Mouse (Mus musculus) cerebellum, adult 11-12 months (tissue): Measurements from ENCODE around the gene Gm17509.
A peak's percentile ranks its signal among the peaks of the same experiment; 100 is the strongest.

Experiments
- DNase-seq: peaks from one replicate; pipeline ENCODE4 v3.0.0; 2022

Gm17509 gene

DNA sequence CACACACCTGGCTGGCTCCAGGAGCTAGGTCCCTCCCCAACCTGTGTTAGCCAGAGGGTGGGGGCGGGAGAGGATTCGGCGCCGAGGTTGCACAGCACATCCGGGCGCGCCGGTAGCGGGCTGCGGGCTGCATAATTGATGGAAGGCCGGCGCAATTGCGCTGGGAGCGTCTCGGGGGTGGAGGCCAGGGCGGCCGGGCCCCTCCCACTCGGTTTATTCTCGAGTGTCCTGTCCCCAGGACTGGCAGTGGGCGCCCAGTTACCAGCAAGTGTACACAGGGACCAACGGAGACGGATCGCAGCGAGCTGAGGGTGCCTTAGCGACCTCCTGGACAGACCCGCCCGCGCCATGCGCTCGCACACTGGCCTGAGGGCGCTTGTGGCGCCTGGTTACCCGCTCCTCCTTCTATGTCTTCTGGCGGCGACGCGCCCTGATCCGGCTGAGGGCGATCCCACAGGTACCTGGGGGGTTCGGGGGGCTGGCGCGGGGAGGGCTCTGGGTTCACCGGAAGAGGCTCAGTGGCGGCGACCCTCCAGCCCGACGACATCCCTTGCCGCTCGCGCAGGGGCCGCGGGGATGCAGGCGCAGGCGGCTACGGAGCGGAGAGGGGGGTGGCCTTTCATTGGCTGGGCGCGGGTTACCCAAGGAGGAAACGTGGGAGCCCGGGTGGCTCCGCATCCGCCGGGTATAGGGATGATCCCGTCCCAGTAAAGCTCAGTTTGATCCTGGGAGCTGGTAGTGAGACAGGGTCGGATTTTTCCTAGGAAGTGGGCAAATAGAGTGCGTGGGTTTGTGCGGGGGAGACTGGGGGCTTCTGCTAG is at the start of gene Gm17509:
TSS of gene Gm17509 (minus strand) at position 575 of the 821 bp plus-strand sequence.
- DNase-seq, result peak; percentile 86

GRCm38 (mm10) chr13:117267963-117268362 is 47.1 kb upstream of the Gm17509 start:
- no peak for DNase-seq

DNA sequence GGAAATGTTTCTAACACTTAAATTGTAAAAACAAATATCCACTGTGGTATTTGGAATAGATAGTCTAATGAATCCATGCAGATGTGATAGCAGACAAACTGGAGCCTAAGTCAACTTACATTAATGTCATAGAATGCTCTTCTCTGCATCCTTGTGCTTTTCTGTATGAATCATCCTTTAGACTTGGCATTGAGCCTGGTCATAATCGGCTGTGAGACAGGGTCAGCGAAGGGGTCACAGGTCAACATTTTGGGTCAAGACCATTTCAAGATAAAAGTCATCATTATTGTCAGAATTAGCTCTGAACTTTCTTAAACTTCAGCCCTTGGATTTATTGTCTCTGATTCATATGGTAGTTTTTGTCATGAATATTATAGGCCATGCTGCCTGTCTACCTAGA is 45.3 kb upstream of the Gm17509 start:
- DNase-seq, result no peak

- no peak for DNase-seq
These were observed 39.8 kb upstream of the Gm17509 start for GRCm38 (mm10) chr13:117260704-117261103.

- no peak for DNase-seq
These were observed 21.7 kb upstream of the Gm17509 start for GRCm38 (mm10) chr13:117242621-117243020.

- no peak for DNase-seq
These were observed 21.2 kb upstream of the Gm17509 start for GRCm38 (mm10) chr13:117242063-117242462.

GRCm38 (mm10) chr13:117237111-117237510 is 16.2 kb upstream of the Gm17509 start:
- no peak for DNase-seq

DNA sequence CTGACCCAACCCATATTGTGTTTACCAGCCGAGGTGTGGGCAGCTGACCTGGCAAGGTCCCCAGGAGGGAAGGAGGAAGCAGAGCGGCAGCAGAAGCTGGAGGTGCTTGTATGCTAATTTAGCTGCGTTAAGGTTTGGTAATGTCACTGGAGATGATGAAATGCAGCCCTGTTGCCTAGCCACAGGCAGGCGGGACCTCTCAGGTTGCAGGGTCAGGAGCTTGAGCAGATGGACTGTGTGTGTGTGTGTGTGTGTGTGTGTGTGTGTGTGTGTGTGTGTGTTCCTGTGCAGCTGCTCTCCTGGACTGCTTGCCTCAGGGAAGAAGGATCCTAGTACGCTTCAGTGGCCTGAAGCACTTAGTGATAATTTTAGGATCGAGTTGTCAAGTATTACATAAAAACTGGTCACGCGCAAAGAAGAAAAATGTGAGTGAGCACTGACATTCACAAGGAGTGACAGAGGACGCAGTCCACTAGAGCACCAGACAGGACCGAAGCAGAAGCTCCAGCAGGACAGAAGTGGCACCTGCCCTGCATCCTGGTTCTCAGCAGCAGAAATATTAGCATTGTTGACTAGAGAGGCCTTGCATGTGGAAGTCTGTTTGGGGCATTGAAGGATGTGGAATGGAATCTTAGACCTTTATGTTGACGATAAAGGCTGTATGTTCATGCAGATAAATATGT is 14.8 kb upstream of the Gm17509 start:
- DNase-seq, result peak; percentile 79

DNA sequence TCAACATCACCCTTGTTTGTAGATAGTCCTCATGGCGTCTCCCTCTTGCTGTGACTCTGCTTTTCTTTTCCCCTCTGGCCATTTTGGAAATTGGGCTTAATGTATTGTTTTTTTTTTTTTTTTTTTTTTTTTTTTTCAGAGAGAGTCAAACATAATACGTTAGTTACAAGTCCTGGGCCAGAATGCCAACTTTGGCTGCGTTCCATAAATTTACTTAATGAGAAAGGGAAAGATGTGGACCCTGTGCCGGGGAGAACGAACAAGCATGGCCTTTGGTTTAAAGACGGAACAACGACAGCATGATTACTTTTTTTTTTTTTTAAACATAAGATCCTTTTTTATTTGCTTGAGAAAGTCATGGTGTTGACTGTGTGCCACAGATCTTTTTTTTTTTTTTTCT is 13.6 kb upstream of the Gm17509 start:
- DNase-seq, result no peak

DNA sequence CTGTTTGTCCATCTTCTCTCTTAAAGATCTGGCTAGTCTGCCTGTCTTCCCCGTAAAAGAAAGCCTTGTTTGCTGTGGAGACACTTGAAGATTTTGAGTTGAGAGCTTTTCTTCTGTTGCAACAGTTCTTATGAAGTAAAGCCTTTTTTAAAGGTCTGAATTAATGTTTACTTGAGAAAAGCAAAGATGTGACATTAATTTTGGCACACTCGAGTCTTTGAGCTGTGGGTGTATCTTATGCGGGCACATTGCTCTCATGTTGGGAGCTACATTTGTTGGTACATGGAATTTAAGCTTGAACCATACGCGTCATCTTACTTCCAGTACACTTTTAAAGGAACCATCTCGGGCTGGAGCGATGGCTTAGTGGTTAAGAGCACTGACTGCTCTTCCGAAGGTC is 12.9 kb upstream of the Gm17509 start:
- DNase-seq, result no peak

DNA sequence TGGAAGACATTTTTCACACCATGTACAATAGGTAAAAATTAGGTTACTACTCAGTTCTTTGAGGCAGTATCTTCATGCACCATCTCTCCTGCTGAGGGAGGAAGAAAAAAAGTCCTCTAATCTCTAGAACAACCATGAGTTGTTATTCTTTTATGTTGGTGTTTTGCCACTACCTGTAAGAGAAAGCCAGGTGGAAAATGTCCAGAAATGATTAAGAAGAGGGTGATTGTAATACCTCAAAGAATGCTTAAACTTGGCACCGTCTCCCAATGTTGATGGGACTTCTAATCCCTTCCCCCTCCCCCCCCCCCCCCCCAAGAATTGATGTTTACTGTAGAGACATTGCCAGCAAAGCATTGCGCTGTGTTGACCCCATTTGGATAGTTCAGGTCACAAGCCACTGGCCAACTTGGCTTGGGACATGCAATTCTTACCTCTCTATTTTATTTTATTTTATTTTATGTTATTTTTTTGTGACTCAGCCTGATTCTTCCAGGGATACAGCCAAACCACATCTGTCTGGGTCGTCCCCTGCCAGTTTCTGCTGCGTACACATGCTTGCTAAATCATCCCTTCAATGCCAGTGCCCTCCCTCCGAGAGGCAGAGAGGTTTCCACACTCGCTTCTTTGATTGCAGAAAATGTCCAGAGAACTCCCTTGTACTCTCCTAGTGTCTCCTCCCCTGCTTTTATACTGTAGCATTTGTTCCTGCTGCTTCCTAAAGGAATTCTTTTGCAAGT is 9.7 kb upstream of the Gm17509 start:
- DNase-seq, result no peak

DNA sequence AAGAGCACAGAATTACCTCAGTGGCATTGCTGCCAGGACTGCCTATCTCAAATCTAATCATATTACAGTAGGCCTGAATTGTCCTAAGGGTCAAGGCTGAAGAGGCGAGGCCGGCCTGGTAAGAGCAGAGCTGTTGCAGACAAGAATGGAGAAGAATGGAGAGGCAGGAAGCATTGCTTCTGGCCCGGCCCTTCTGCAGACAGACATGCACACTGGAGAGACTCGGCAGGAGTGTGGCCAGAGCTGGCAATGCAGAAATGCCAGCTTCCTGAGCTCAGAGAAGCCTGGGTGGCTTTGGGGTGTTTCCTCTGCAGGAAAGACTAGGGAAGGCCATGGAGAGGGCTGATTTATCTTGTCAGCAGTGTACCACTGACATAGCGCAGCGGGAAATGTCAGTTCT is 4.7 kb upstream of the Gm17509 start:
- DNase-seq, result peak; percentile 66

- no peak for DNase-seq
These were observed 4.0 kb upstream of the Gm17509 start for GRCm38 (mm10) chr13:117224901-117225300.

DNA sequence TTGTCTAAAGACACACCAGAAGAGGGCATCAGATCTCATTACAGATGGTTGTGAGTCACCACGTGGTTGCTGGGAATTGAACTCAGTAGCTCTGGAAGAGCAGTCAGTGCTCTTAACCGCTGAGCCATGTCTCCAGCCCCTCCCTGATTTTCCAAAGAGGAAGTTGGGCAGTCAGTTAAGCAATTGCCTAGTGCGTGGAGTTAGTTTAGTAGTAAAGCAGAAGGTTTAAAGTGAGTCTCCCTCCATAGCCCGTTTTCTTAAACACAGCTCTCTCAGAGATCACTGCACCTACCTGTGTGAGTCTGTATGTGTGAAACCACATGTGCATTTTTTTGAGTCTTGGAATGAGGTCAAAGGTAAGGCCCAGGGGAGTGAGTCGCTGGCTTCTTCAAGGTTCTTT is 2.2 kb upstream of the Gm17509 start:
- no peak for DNase-seq

DNA sequence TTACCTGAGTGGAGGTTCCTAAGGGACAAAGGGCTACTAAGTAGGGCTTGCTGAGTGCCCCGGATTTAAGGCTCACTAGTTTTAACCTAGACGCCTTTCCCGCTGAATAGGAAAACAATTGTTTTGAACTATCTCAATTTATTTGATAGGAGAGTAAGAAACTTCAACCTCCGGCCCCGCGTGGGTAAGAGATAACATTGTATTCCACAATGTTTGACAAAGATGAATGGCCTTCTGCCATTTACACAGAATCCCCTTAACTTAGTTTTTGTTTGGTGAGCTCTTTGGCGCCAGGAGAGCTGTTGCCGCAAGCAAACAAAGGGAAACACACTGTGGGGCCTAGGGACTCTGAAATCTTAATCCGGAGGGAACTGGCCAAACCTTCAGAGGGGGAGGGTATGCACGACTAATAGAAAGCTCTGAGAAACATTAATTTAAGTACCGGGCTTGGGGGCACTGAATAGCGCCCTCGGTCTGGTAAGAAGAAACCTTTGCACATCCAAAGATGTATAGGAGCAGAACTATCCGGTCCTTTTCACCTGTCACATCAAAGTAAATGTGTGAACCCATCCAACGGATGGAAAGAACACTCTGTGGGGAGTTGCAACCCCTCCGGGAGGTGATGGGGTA is 889 bp downstream of the Gm17509 start:
- no peak for DNase-seq

GRCm38 (mm10) chr13:117218092-117218491 is 2.8 kb downstream of the Gm17509 start:
- DNase-seq, result no peak

DNA sequence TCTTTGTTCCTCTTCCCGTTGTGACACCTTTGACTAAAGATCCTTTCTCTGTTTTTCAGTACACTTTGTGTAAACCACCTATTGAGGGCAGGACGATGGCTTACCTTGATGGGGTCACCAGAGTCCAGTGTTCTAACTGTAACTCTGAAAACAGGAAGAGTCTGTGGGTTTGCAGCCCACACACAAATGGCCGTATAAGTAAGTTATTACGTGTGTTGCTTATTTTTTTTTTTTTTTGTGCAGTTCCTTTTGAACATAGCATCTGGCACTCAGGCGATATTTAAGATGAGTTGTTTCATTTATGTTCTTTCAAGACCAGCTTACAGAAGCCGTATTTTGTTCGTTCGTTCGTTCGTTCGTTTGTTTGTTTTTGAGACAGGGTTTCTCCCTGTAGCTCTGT is 3.3 kb downstream of the Gm17509 start:
- DNase-seq, result no peak

DNA sequence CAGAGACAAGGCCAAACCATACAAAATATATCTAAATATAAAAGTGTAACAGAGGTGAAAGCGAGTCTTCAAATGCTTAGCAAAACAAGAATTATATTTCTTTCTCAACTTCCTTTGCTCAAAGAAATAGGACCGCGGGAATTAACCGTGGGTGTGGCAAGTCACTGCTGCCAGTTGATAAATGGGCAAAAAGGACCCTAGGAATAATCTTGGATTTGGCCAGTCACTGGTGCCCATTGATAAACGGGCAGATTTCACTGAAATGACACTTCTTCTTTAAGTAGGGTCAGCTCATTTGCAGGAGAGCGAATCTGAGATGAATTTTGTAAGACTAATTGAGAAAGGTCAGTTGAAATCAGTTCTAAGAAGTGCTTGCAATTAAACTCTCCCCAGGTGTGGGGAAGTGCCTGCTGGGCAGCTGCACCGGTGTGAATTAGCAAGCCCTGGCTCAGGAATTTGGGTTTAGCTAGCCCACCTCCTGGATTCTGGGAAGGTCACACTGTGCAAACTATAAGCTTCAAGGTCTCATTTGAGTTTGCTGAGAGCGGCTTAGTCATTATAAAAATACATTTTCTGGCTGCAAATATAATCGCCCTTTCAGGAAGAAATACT is 4.0 kb downstream of the Gm17509 start:
- no peak for DNase-seq

- DNase-seq, result no peak
These were observed 4.7 kb downstream of the Gm17509 start for GRCm38 (mm10) chr13:117216126-117216525.

GRCm38 (mm10) chr13:117215481-117215880 is 5.4 kb downstream of the Gm17509 start:
- DNase-seq, result no peak

- no peak for DNase-seq
These were observed 9.4 kb downstream of the Gm17509 start for GRCm38 (mm10) chr13:117211386-117211875.

- DNase-seq, result no peak
These were observed 12.6 kb downstream of the Gm17509 start, which contains the start of gene Emb for GRCm38 (mm10) chr13:117208236-117208635. Gene Emb (plus strand): TSS chr13:117208536.
